Mouse (Mus musculus) stomach, embryonic 15.5 days (tissue): ENCODE measurements around the gene Tlr11. TPM values are rescaled to one million over a fixed set of nuclear protein-coding genes. Genes with fewer than 3 reads are reported as not detected.

Source experiments
- ATAC-seq: fragments of 200-750 bp; cut with Nextera tagmentation; 2 replicates; pipeline ENCODE4 v1.8.0; 2017; ENCODE audit warnings: low read depth, moderate number of reproducible peaks, moderate TSS enrichment; ENCODE audit not compliant: insufficient read depth, low FRiP score
- H3K27ac ChIP-seq: fragments of 300-500 bp; sonication (generic); 2 replicates; pipeline ENCODE4 v1.5.1; 2015; ENCODE audit warnings: mild to moderate bottlenecking, inconsistent platforms
- H3K27me3 ChIP-seq: fragments of 300-500 bp; sonication (generic); replicated peaks from 2 replicates; pipeline ENCODE4 v1.6.1; 2015; ENCODE audit warnings: inconsistent platforms
- H3K36me3 ChIP-seq: fragments of 300-500 bp; sonication (generic); 2 replicates; pipeline ENCODE4 v1.6.1; 2015; ENCODE audit warnings: inconsistent platforms
- H3K4me1 ChIP-seq: fragments of 300-500 bp; sonication (generic); 2 replicates; pipeline ENCODE4 v1.6.1; 2015; ENCODE audit warnings: inconsistent platforms
- H3K4me2 ChIP-seq: fragments of 300-500 bp; sonication (generic); 2 replicates; pipeline ENCODE4 v1.6.1; 2015; ENCODE audit warnings: mild to moderate bottlenecking, inconsistent platforms
- H3K4me3 ChIP-seq: fragments of 300-500 bp; sonication (generic); replicated peaks from 2 replicates; pipeline ENCODE4 v1.5.1; 2015; ENCODE audit warnings: inconsistent platforms
- H3K9ac ChIP-seq: fragments of 300-500 bp; sonication (generic); 2 replicates; pipeline ENCODE4 v1.6.1; 2015; ENCODE audit warnings: inconsistent platforms
- H3K9me3 ChIP-seq: fragments of 300-500 bp; sonication (generic); 2 replicates; pipeline ENCODE4 v1.6.1; 2016; ENCODE audit warnings: inconsistent platforms
- WGBS: fragments of 180-500 bp; shearing (Covaris S2); methylation state at CpG from one replicate; pipeline ENCODE4 v1.1.7; 2015; 5-methylcytosine and 5-hydroxymethylcytosine counted together
- polyA plus RNA-seq: library from polyadenylated mRNA; unstranded; fragments of >200 nt; fragmentation: Nextera tagmentation; extraction: Ambion mirVana; gene quantifications from 2 replicates; pipeline ENCODE4 v1.2.1, GENCODE M21; 2015

Tlr11 gene
- not detected in 2 replicates for polyA plus RNA-seq

GRCm38 (mm10) chr14:50357593-50357992 lies at the start of gene Tlr11:
TSS of gene Tlr11 (plus strand) at chr14:50357914.
- H3K4me2 ChIP-seq, result no peak within 1 kb of the TSS
- 80% methylated on average over 2 of the region's 2 CpGs for WGBS
- H3K27ac ChIP-seq, result no peak within 1 kb of the TSS
- H3K4me3 ChIP-seq, result no peak within 1 kb of the TSS
- H3K9me3 ChIP-seq, result no peaks in the 10 kb centered on the region
- no peak for ATAC-seq
- H3K27me3 ChIP-seq, result no peaks in the 10 kb centered on the region
- H3K9ac ChIP-seq, result no peak within 1 kb of the TSS
- H3K36me3 ChIP-seq, result no peaks in the 10 kb centered on the region
- no peaks in the 10 kb centered on the region for H3K4me1 ChIP-seq

- Histone ChIP-seq H3K27me3 (no peaks in the 10 kb centered on the region), H3K9me3 (no peaks in the 10 kb centered on the region), H3K27ac (no peak within 1 kb of the TSS), H3K4me1 (no peaks in the 10 kb centered on the region), H3K36me3 (no peaks in the 10 kb centered on the region), H3K4me3 (no peak within 1 kb of the TSS), H3K9ac (no peak within 1 kb of the TSS), H3K4me2 (no peak within 1 kb of the TSS)
- 64% methylated on average over 1 of the region's 1 CpGs for WGBS
- ATAC-seq, result no peak
Measured at GRCm38 (mm10) chr14:50326661-50327060, 31.1 kb upstream of the Tlr11 start, which contains the start of gene Olfr734. TSS of gene Olfr734 (minus strand) at chr14:50326761.

- H3K4me1 ChIP-seq, result no peaks in the 10 kb centered on the region
- no peaks in the 10 kb centered on the region for H3K36me3 ChIP-seq
- WGBS, result 82% methylated on average over 2 of the region's 2 CpGs
- H3K9me3 ChIP-seq, result no peaks in the 10 kb centered on the region
- H3K4me2 ChIP-seq, result no peak within 1 kb of the TSS
- no peak within 1 kb of the TSS for H3K27ac ChIP-seq
- H3K4me3 ChIP-seq, result no peak within 1 kb of the TSS
- ATAC-seq, result no peak
- no peak within 1 kb of the TSS for H3K9ac ChIP-seq
- no peaks in the 10 kb centered on the region for H3K27me3 ChIP-seq
Measured at GRCm38 (mm10) chr14:50348796-50349195, 8.9 kb upstream of the Tlr11 start, which contains the start of gene Olfr735. TSS of gene Olfr735 (minus strand) at chr14:50348872.

GRCm38 (mm10) chr14:50352438-50352837 lies 5.3 kb upstream of the Tlr11 start:
- no peak for ATAC-seq
- 50% methylated on average over 3 of the region's 3 CpGs for WGBS
- H3K36me3 ChIP-seq, result no peaks in the 10 kb centered on the region
- no peak overlapping the region for H3K4me2 ChIP-seq
- H3K27ac ChIP-seq, result no peak overlapping the region
- no peak overlapping the region for H3K9ac ChIP-seq
- no peaks in the 10 kb centered on the region for H3K9me3 ChIP-seq
- no peaks in the 10 kb centered on the region for H3K4me1 ChIP-seq
- no peaks in the 10 kb centered on the region for H3K27me3 ChIP-seq
- H3K4me3 ChIP-seq, result no peak overlapping the region

- Histone ChIP-seq H3K4me3 (no peak overlapping the region), H3K27ac (no peak overlapping the region), H3K9ac (no peak overlapping the region), H3K4me1 (no peaks in the 10 kb centered on the region), H3K27me3 (no peaks in the 10 kb centered on the region), H3K9me3 (no peaks in the 10 kb centered on the region), H3K36me3 (no peaks in the 10 kb centered on the region), H3K4me2 (no peak overlapping the region)
- no peak for ATAC-seq
- WGBS, result 55% methylated on average over 2 of the region's 2 CpGs
Measured at GRCm38 (mm10) chr14:50356725-50357124, 989 bp upstream of the Tlr11 start.

GRCm38 (mm10) chr14:50360480-50360879 lies 2.8 kb downstream of the Tlr11 start:
- H3K4me3 ChIP-seq, result no peak overlapping the region
- 90% methylated on average over 3 of the region's 3 CpGs for WGBS
- H3K9me3 ChIP-seq, result no peaks in the 10 kb centered on the region
- H3K9ac ChIP-seq, result no peak overlapping the region
- no peak overlapping the region for H3K4me2 ChIP-seq
- no peak overlapping the region for H3K27ac ChIP-seq
- no peaks in the 10 kb centered on the region for H3K4me1 ChIP-seq
- H3K36me3 ChIP-seq, result no peaks in the 10 kb centered on the region
- ATAC-seq, result no peak
- no peaks in the 10 kb centered on the region for H3K27me3 ChIP-seq

GRCm38 (mm10) chr14:50363561-50363960 lies 5.8 kb downstream of the Tlr11 start:
- Histone ChIP-seq H3K9ac (no peak overlapping the region), H3K27ac (no peak overlapping the region), H3K36me3 (no peaks in the 10 kb centered on the region), H3K4me1 (no peaks in the 10 kb centered on the region), H3K4me3 (no peak overlapping the region), H3K4me2 (no peak overlapping the region), H3K9me3 (no peaks in the 10 kb centered on the region), H3K27me3 (no peaks in the 10 kb centered on the region)
- WGBS, result 79% methylated on average over 2 of the region's 2 CpGs
- ATAC-seq, result no peak

- no peaks in the 10 kb centered on the region for H3K4me1 ChIP-seq
- H3K9me3 ChIP-seq, result no peaks in the 10 kb centered on the region
- no peak within 1 kb of the TSS for H3K4me2 ChIP-seq
- H3K36me3 ChIP-seq, result no peaks in the 10 kb centered on the region
- no peak within 1 kb of the TSS for H3K27ac ChIP-seq
- no peaks in the 10 kb centered on the region for H3K27me3 ChIP-seq
- ATAC-seq, result no peak
- H3K9ac ChIP-seq, result no peak within 1 kb of the TSS
- WGBS, result 55% methylated on average over 2 of the region's 2 CpGs
- H3K4me3 ChIP-seq, result no peak within 1 kb of the TSS
Measured at GRCm38 (mm10) chr14:50380863-50381262, 23.1 kb downstream of the Tlr11 start, which contains the start of gene Olfr736. TSS of gene Olfr736 (plus strand) at chr14:50381163.

- Histone ChIP-seq H3K9ac (no peak within 1 kb of the TSS), H3K4me2 (no peak within 1 kb of the TSS), H3K36me3 (no peaks in the 10 kb centered on the region), H3K9me3 (no peaks in the 10 kb centered on the region), H3K27me3 (no peaks in the 10 kb centered on the region), H3K4me1 (no peaks in the 10 kb centered on the region), H3K4me3 (no peak within 1 kb of the TSS), H3K27ac (no peak within 1 kb of the TSS)
- WGBS, result 66% methylated on average over 1 of the region's 1 CpGs
- no peak for ATAC-seq
Measured at GRCm38 (mm10) chr14:50407268-50407667, 49.6 kb downstream of the Tlr11 start, which contains the start of gene Olfr738. TSS of gene Olfr738 (plus strand) at chr14:50407568.

Other genes with a start within 250 kb of the Tlr11 start
- gene Olfr727, start 234.7 kb upstream of the Tlr11 start, polyA plus RNA-seq, result not detected in 2 replicates
- gene Olfr728, start 215.2 kb upstream of the Tlr11 start, polyA plus RNA-seq, result not detected in 2 replicates
- gene Olfr729, start 205.0 kb upstream of the Tlr11 start, polyA plus RNA-seq, result not detected in 2 replicates
- not detected in 2 replicates for gene Olfr730, start 169.7 kb upstream of the Tlr11 start, polyA plus RNA-seq
- gene Olfr731, start 116.0 kb upstream of the Tlr11 start, polyA plus RNA-seq, result not detected in 2 replicates
- not detected in 2 replicates for gene Olfr732, start 73.7 kb upstream of the Tlr11 start, polyA plus RNA-seq
- gene Olfr733, start 56.4 kb upstream of the Tlr11 start, polyA plus RNA-seq, result not detected in 2 replicates
- not detected in 2 replicates for gene Olfr734, start 31.2 kb upstream of the Tlr11 start, polyA plus RNA-seq
- gene Olfr735, start 9.0 kb upstream of the Tlr11 start, polyA plus RNA-seq, result not detected in 2 replicates
- not detected in 2 replicates for gene Olfr736, start 23.2 kb downstream of the Tlr11 start, polyA plus RNA-seq
- not detected in 2 replicates for gene Olfr738, start 49.7 kb downstream of the Tlr11 start, polyA plus RNA-seq
- not detected in 2 replicates for gene Olfr739, start 60.7 kb downstream of the Tlr11 start, polyA plus RNA-seq
- gene Olfr740, start 87.6 kb downstream of the Tlr11 start, polyA plus RNA-seq, result not detected in 2 replicates
- not detected in 2 replicates for gene Olfr741, start 114.8 kb downstream of the Tlr11 start, polyA plus RNA-seq
- not detected in 2 replicates for gene Olfr742, start 145.7 kb downstream of the Tlr11 start, polyA plus RNA-seq
- not detected in 2 replicates for gene Olfr743, start 163.9 kb downstream of the Tlr11 start, polyA plus RNA-seq